Mouse (Mus musculus) embryonic facial prominence, embryonic 11.5 days (tissue): ENCODE data around the gene Larp4. TPM values are rescaled to one million over a fixed set of nuclear protein-coding genes. Genes with fewer than 3 reads are reported as not detected.

Experiments
- ATAC-seq: fragments of 200-750 bp; cut with Nextera tagmentation; replicated peaks from 2 replicates; pipeline ENCODE4 v1.8.0; 2017; ENCODE audit warnings: low read depth; ENCODE audit not compliant: insufficient number of reproducible peaks, low FRiP score, low TSS enrichment
- DNase-seq: peaks from one replicate; pipeline ENCODE4 v3.0.0-alpha.2; 2015; ENCODE audit warnings: low spot score
- H3K27ac ChIP-seq: fragments of 300-500 bp; sonication (generic); replicated peaks from 2 replicates; pipeline ENCODE4 v1.5.1; 2014; ENCODE audit warnings: mild to moderate bottlenecking, low read depth, low read length, control low read depth
- H3K27me3 ChIP-seq: fragments of 300-500 bp; sonication (generic); 2 replicates; pipeline ENCODE4 v1.6.1; 2014; ENCODE audit warnings: mild to moderate bottlenecking, low read length, moderate library complexity, mixed read lengths; ENCODE audit not compliant: control insufficient read depth, insufficient read depth
- H3K36me3 ChIP-seq: fragments of 300-500 bp; sonication (generic); replicated peaks from 2 replicates; pipeline ENCODE4 v1.6.1; 2014; ENCODE audit warnings: low read depth, mild to moderate bottlenecking, low read length, moderate library complexity, mixed read lengths; ENCODE audit not compliant: control insufficient read depth, insufficient read depth
- H3K4me1 ChIP-seq: fragments of 300-500 bp; sonication (generic); 2 replicates; pipeline ENCODE4 v1.6.1; 2014; ENCODE audit warnings: low read length, mixed read lengths; ENCODE audit not compliant: control insufficient read depth, insufficient read depth
- H3K4me2 ChIP-seq: fragments of 300-500 bp; sonication (generic); 2 replicates; pipeline ENCODE4 v1.6.1; 2014; ENCODE audit warnings: low read depth, mild to moderate bottlenecking, control low read depth, low read length, moderate library complexity
- H3K4me3 ChIP-seq: fragments of 300-500 bp; sonication (generic); 2 replicates; pipeline ENCODE4 v1.5.1; 2014; ENCODE audit warnings: low read depth, low read length, control low read depth
- H3K9ac ChIP-seq: fragments of 300-500 bp; sonication (generic); replicated peaks from 2 replicates; pipeline ENCODE4 v1.6.1; 2014; ENCODE audit warnings: mild to moderate bottlenecking, control low read depth, low read length
- H3K9me3 ChIP-seq: fragments of 300-500 bp; sonication (generic); replicated peaks from 2 replicates; pipeline ENCODE4 v1.6.1; 2016; ENCODE audit warnings: mild to moderate bottlenecking, low read length, inconsistent platforms, mixed read lengths; ENCODE audit not compliant: control insufficient read depth
- WGBS: fragments of 180-500 bp; shearing (Covaris S2); extraction: QIAGEN DNeasy Blood & Tissue Kit; methylation state at CpG from one replicate; pipeline ENCODE4 v1.1.7; 2014; 5-methylcytosine and 5-hydroxymethylcytosine counted together
- polyA plus RNA-seq: library from polyadenylated mRNA; unstranded; fragments of >200 nt; fragmentation: Nextera tagmentation; extraction: Ambion mirVana; gene quantifications from 2 replicates; pipeline ENCODE4 v1.2.1, GENCODE M21; 2014

Gene Larp4
- polyA plus RNA-seq, 1 experiment from 2014 or later: 37.0 TPM

- H3K36me3 ChIP-seq: no peaks in the 10 kb centered on the region
- H3K9me3 ChIP-seq: no peaks in the 10 kb centered on the region
- H3K4me1 ChIP-seq: no peaks in the 10 kb centered on the region
- WGBS: 69% methylated on average over 3 of the region's 3 CpGs
- no peaks in the 10 kb centered on the region for H3K27me3 ChIP-seq
- no peak overlapping the region for H3K9ac ChIP-seq
- H3K27ac ChIP-seq: no peak overlapping the region
- ATAC-seq (no peak), DNase-seq (no peak)
- no peak overlapping the region for H3K4me2 ChIP-seq
- no peak overlapping the region for H3K4me3 ChIP-seq
Measured at GRCm38 (mm10) chr15:100052726-100053125, 82.9 kb downstream of the Larp4 start.

GRCm38 (mm10) chr15:100056397-100056908, 86.6 kb downstream of the Larp4 start:
- no peaks in the 10 kb centered on the region for H3K9me3 ChIP-seq
- H3K36me3 ChIP-seq: no peaks in the 10 kb centered on the region
- no peaks in the 10 kb centered on the region for H3K27me3 ChIP-seq
- H3K4me1 ChIP-seq: no peaks in the 10 kb centered on the region
- ATAC-seq (no peak), DNase-seq (no peak)
- H3K9ac ChIP-seq: no peak overlapping the region
- no peak overlapping the region for H3K4me3 ChIP-seq
- WGBS: 91% methylated on average over 7 of the region's 7 CpGs
- H3K4me2 ChIP-seq: no peak overlapping the region
- no peak overlapping the region for H3K27ac ChIP-seq

GRCm38 (mm10) chr15:100057698-100058097, 87.8 kb downstream of the Larp4 start:
- no peaks in the 10 kb centered on the region for H3K9me3 ChIP-seq
- H3K27ac ChIP-seq: no peak overlapping the region
- ATAC-seq: no peak
- H3K36me3 ChIP-seq: no peaks in the 10 kb centered on the region
- no peak overlapping the region for H3K4me2 ChIP-seq
- no peak for DNase-seq
- no peak overlapping the region for H3K4me3 ChIP-seq
- H3K27me3 ChIP-seq: no peaks in the 10 kb centered on the region
- no peaks in the 10 kb centered on the region for H3K4me1 ChIP-seq
- H3K9ac ChIP-seq: no peak overlapping the region
- 88% methylated on average over 3 of the region's 3 CpGs for WGBS

- DNase-seq (no peak), ATAC-seq (no peak)
- H3K36me3 ChIP-seq: no peaks in the 10 kb centered on the region
- 90% methylated on average over 3 of the region's 3 CpGs for WGBS
- no peaks in the 10 kb centered on the region for H3K9me3 ChIP-seq
- H3K4me2 ChIP-seq: no peak overlapping the region
- no peak overlapping the region for H3K9ac ChIP-seq
- H3K4me1 ChIP-seq: no peaks in the 10 kb centered on the region
- H3K27me3 ChIP-seq: no peaks in the 10 kb centered on the region
- no peak overlapping the region for H3K27ac ChIP-seq
- no peak overlapping the region for H3K4me3 ChIP-seq
Measured at GRCm38 (mm10) chr15:100058143-100058542, 88.3 kb downstream of the Larp4 start.

GRCm38 (mm10) chr15:100058912-100059311, 89.0 kb downstream of the Larp4 start:
- no peak overlapping the region for H3K4me3 ChIP-seq
- no peak overlapping the region for H3K4me2 ChIP-seq
- no peaks in the 10 kb centered on the region for H3K27me3 ChIP-seq
- H3K9ac ChIP-seq: no peak overlapping the region
- H3K36me3 ChIP-seq: no peaks in the 10 kb centered on the region
- DNase-seq (no peak), ATAC-seq (no peak)
- H3K9me3 ChIP-seq: no peaks in the 10 kb centered on the region
- no peaks in the 10 kb centered on the region for H3K4me1 ChIP-seq
- no peak overlapping the region for H3K27ac ChIP-seq
- 72% methylated on average over 11 of the region's 11 CpGs for WGBS

- no peaks in the 10 kb centered on the region for H3K36me3 ChIP-seq
- H3K27ac ChIP-seq: no peak overlapping the region
- no peak for ATAC-seq
- no peaks in the 10 kb centered on the region for H3K4me1 ChIP-seq
- no peaks in the 10 kb centered on the region for H3K9me3 ChIP-seq
- no peaks in the 10 kb centered on the region for H3K27me3 ChIP-seq
- H3K4me2 ChIP-seq: no peak overlapping the region
- H3K4me3 ChIP-seq: no peak overlapping the region
- WGBS: 81% methylated on average over 7 of the region's 7 CpGs
- DNase-seq: no peak
- no peak overlapping the region for H3K9ac ChIP-seq
Measured at GRCm38 (mm10) chr15:100059626-100060311, 89.9 kb downstream of the Larp4 start.

- Histone ChIP-seq H3K36me3 (no peaks in the 10 kb centered on the region), H3K4me3 (no peak overlapping the region), H3K27ac (no peak overlapping the region), H3K27me3 (no peaks in the 10 kb centered on the region), H3K4me2 (no peak overlapping the region), H3K9me3 (no peaks in the 10 kb centered on the region), H3K4me1 (no peaks in the 10 kb centered on the region), H3K9ac (no peak overlapping the region)
- WGBS: 84% methylated on average over 4 of the region's 4 CpGs
- DNase-seq (no peak), ATAC-seq (no peak)
Measured at GRCm38 (mm10) chr15:100060513-100061140, 90.8 kb downstream of the Larp4 start.

- DNase-seq: no peak
- Histone ChIP-seq H3K4me3 (no peak overlapping the region), H3K9me3 (no peaks in the 10 kb centered on the region), H3K4me1 (no peaks in the 10 kb centered on the region), H3K27ac (no peak overlapping the region), H3K27me3 (no peaks in the 10 kb centered on the region), H3K36me3 (no peaks in the 10 kb centered on the region), H3K9ac (no peak overlapping the region), H3K4me2 (no peak overlapping the region)
- 89% methylated on average over 3 of the region's 3 CpGs for WGBS
- peak; percentile 52; the same call in 1 of the 2 replicates for ATAC-seq
Measured at GRCm38 (mm10) chr15:100061377-100061776, 91.5 kb downstream of the Larp4 start.
